Mouse (Mus musculus) thymus, postnatal 25 days (tissue): ENCODE results near the gene Cep55.

Experiments
- DNase-seq: peaks from one replicate; pipeline ENCODE4 v3.0.0; 2022

Cep55 gene

DNA sequence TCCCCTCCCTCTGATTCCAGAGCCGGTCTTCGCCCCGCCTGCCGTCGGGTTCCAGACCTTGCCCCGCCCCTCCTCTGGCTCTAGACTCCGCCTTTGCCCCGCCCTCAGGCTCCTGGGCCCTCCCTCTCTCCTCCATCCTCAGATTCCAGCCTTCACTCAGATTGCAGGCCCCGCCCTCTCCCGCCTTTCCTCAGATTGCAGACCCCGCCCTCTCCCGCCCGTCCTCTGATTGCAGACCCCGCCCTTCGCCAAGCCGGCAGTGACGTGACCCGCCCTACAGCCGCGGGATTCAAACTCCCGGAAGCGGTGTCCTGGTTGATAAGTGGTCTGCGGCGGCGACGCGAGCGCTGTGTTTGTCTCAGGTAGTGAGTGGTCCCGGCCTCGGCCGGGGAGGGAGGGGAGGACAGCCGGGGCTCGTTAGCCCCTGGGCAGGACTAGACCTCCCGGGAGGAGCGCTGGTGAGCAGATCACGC, at the start of gene Cep55:
TSS of gene Cep55 (plus strand) at position 292 of the 473 bp plus-strand sequence.
- peak; percentile 97 for DNase-seq

- DNase-seq, result no peak
Measured at GRCm38 (mm10) chr19:38011379-38011778, 43.4 kb upstream of the Cep55 start.

DNA sequence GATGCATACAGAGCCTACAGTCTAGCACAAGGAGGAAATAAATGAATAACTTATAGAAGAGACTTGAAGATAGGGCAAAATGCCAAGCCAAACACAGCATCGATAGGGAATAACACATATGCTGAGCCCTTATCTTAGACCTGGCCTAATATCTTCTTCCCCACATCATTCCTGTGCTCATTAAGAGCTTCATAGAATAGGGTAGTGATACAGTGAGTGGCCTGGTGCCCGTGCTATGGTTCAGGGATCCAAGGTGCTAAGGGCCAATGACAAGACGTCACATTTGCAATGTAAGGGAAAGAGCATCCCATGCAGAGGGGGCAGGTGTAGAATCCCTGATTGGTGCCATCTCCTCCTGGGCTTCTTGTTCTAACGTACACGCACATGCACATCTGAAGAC, 40.4 kb upstream of the Cep55 start:
- no peak for DNase-seq

DNA sequence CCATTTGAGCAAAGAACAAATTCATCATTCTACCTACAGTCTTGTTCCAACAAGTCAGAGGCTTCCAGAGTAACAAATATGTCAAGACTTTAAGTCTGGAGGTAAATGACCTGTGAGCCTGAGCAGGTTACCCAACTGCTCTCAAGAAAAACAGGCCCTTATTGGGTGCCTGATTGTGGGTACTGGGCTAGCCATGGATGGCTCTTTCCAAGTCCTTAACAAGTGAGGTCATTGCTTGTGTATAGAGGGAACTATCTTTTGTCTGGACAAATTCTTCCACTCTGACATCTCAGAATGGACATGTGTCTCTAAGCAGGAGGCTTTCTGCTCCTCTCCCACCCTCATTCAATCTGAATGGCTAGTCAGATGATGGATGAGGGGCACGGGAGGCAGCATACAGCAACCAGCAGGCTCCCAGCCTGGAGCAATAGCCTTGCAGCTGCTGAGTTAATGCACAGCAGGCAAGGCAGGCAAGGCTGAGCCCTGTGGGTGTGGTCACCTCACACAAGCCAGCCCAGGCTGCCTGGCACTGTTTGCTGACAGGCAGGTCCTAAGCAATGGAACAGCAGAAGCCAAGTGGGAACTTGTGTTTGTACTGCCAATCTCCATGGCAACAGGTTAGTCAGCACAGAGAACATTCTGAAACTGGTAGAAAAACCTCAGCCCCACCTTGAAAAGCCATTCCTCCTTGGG, 39.5 kb upstream of the Cep55 start:
- no peak for DNase-seq

- DNase-seq, result no peak
Measured at GRCm38 (mm10) chr19:38015873-38016254, 38.9 kb upstream of the Cep55 start.

DNA sequence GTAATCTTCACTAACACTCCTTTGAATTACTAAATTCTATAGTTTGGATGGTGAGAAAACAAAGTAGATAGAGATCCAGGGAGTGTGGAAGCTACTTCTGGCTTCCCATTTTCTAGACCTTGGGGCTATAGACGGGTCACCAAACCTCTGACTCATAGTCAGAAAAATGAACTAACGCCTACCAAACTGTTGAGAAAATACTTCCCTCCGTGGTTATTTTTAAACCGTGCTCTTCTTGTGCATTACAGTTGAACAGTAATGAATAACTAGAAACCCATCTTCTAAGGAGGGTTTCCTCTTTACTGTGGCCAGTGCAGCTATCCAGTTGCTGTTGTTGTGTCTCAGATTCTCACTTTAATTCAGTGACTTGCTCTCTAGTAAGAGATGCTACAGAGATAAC, 32.1 kb upstream of the Cep55 start:
- no peak for DNase-seq

DNA sequence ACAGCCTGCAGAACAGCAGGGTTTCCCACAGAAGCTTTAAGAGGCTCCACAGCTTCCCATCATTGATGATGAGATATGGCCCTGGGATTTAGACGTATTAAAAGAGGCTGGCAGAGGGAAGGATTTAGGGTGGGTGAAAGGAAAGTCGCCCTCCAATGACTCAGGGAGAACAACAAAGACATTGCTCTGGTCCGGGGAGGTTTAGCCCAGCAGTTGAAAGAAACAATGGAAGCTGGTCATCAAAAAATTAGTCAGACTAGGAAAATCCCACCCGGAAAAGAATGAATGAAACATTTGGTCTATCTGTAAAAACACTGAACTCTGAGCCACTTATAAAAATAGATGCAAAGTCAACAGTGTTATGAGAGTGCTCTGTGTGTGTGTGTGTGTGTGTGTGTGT, 31.2 kb upstream of the Cep55 start:
- no peak for DNase-seq

DNA sequence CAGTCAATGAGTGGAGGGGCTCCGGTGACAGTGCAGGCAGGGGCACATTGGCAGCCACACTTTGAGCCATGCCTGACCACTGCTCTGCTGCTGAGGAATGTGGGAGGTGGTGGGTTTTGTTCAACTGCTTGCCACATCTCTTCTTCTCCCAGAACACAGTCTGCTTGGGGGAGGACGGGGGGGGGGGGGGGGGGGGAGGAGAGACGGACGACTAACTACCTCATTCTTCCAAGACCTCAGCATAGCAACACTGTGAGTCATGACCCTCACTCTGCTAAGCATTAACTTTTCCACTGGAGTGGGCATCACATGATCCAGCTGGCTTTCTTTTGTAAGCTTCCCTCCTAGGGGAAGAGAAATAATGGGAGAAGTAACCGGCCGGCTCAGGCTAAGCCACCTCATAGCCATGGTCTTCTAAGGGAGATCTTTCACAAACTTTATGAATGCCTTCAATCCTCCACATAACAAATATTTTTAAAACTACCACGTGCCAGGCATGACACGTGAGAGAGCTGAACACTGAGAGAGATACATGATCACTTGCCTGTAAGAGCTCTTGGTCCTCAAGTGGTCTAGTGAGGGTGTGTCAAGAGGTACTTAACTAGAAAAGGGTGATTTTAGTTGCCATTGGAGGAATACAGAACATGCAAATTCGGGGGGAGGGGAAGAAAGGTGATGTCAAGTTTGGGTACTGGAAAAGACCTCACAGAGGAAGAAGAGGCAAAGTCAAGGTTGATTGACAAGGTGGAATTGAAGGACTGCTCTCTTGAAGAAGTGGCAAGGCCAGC, 29.4 kb upstream of the Cep55 start:
- no peak for DNase-seq

DNA sequence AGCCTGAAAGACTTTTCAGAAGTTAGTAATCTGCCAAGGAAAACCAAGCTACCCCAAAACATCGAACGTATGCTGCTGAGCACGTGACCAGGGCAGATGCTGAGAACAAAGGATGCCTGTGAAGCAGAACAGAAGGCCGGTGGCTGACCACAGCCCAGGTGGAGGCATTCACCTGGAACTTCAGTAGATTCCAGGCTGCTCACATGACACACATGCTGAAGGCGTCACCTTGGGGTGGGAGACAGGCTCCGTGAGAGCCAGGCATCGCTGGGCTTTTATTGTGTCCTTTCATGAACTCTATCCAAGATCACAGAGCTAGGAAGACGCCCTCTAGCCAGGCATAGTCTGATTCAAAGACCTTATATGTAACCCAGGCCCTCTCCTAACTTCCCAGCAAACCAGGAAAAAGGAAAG, 28.6 kb upstream of the Cep55 start:
- peak; percentile 9 for DNase-seq

GRCm38 (mm10) chr19:38027389-38027788, 27.4 kb upstream of the Cep55 start:
- DNase-seq, result no peak

DNA sequence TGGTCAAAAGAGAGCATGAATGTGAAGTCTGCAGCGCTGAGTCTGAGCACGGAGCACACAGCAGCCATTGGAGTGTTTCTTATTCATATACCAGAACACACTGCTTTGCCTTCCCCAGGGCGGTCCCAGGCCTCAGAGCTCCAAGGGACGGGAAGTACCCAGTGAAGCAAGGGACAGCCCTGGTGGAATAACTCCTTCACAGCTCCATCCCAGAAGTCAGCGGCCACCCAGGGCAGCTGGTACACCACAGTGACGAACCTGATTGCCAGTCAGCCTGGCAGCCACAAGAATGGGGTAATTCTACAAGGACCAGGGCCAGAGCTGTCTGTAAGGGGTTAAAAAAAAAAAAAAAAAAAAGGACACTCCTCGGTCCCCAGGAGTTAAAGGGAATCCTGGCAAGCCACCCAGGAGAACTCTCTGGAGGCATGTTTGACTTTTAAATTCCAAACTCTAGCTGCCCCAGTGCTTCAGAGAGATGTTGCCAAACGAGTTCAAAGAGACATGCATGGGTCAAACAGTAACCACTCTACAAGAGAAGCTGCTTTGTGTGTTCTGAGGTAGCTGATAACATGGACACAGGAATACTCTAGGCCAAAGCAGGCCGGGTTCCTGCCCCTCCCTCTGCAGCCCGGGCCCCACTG, 26.8 kb upstream of the Cep55 start:
- no peak for DNase-seq

DNA sequence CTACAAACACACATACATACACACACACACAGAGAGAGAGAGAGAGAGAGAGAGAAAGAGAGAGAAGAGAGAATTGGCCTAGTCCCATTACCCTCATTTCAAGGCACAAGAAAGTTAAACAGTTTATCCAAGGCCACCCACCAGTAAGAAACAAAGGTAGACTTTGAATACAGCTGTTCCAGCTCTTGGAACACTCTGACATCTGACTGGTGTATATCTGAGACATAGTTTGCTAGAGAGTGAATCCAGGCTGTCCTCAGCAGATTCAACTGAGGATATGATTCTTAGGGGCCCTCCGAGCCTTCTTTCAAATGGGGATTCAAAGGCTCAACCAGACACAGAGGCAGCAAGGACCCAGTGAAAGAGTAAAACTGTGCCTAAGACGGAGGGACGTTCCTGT, 25.5 kb upstream of the Cep55 start:
- no peak for DNase-seq

DNA sequence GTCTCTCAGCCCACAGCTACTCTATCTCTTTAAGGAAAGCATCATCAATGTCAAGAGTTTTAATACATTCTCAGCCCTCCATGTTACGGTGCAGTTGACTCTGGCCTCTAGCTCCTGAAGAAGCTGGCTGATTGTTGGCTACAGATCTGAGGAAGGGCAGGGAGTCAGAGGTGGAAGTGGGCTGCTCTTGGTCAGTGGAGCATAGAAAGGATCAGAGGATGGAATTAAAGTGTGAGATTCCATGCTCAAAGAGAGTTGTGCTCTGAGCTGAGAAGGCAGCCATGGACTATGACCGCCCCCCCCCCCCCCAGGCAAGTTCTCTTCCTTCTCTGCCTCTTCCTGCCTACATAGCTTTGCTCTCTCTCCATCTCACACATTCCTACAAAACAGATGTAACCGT, 24.9 kb upstream of the Cep55 start:
- DNase-seq, result no peak

DNA sequence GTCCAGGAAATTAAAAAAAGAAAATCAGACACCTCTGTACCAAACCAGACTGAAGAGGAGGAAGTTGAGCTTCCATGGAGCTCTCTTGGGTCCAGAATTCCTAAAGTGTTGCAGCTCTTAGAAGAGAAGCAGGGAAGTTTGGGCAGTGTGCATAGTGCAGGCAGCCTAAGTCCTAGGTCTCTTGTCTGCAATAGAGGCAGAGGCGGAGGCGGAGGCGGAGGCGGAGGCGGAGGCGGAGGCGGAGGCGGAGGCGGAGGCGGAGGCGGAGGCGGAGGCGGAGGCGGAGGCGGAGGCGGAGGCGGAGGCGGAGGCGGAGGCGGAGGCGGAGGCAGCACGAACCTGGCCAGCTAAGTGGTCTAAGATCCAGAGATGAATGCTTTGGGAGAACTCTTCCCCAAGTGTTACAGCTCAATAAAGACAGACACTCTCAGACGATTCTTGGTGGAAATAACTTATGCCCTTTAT, 24.1 kb upstream of the Cep55 start:
- peak; percentile 54 for DNase-seq

- no peak for DNase-seq
Measured at GRCm38 (mm10) chr19:38031144-38031543, 23.7 kb upstream of the Cep55 start.

DNA sequence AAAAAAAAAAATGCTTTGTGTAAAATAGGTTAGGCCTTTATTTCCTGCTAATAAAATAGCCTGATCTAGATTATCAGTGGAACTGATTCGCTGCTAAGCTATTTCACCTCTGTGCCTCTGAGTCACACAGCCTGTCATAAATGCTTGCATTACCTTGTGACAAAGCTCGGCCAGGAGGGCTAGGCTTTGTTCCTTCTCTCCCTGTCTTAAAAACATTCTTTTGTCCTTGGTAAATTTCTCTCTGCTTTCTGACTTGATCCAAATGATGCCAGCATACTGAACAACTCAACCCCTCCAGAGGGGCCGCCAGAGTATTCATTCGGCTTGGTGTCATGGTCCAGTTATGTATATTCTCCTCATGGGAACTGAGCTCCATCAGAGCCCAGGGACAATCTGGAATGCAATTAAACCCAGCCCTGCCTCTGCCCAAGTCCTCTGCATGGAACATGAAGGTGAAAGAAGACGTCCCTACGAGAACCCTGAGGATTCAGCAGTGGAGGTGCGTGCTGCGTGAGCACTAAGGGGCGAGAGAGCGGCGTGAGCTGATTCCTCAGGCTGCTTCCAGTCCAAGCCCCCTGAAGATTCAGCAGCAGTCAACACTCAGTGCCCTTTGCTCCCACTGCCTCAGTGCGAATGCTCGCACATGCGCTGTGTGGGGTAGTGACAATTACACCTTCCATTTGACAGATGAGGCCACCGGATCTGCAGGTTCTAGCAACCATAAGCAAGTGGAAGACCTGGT, 21.6 kb upstream of the Cep55 start:
- DNase-seq, result no peak

- DNase-seq, result no peak
Measured at GRCm38 (mm10) chr19:38033735-38034057, 21.1 kb upstream of the Cep55 start.

DNA sequence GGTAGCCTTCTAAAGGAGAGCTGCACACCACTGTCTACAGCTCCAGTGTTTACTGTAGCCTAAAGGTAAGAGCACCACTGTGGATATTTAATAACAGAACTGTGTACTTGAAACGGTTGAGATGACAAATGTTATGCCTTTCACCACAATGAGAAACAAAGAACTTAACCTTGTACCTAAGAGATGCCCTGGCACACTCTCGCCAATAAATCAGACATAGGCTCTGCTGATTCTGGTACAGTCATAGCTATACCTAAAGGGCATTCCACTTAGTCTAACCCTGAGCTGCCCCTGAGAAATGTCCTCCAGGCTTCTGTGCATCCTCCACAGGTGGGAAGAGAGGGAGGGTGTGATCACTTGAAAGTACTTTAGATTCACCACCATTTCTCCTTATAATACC, 20.1 kb upstream of the Cep55 start:
- DNase-seq, result no peak

GRCm38 (mm10) chr19:38035766-38036165, 19.0 kb upstream of the Cep55 start:
- DNase-seq, result no peak

DNA sequence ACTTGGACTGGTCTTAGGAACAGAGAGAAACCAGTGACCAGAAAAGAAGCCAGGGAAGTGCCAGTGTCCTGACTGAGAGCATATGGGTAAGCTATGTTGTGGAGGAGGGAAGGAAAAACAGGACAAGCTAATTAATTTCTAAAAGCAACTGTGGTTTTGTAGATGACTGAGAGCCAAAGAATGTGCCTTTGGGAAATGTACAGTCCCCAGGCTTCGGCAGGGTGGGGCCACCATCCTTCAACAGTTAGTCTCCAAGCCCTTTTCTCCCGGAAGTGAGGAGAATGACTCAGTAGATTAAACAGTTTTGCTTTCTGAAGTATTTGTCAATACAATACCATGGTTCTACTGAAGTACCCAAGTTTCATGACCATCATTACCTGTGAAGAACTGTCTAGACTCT, 16.5 kb upstream of the Cep55 start:
- no peak for DNase-seq

GRCm38 (mm10) chr19:38042261-38042722, 12.5 kb upstream of the Cep55 start:
- no peak for DNase-seq

DNA sequence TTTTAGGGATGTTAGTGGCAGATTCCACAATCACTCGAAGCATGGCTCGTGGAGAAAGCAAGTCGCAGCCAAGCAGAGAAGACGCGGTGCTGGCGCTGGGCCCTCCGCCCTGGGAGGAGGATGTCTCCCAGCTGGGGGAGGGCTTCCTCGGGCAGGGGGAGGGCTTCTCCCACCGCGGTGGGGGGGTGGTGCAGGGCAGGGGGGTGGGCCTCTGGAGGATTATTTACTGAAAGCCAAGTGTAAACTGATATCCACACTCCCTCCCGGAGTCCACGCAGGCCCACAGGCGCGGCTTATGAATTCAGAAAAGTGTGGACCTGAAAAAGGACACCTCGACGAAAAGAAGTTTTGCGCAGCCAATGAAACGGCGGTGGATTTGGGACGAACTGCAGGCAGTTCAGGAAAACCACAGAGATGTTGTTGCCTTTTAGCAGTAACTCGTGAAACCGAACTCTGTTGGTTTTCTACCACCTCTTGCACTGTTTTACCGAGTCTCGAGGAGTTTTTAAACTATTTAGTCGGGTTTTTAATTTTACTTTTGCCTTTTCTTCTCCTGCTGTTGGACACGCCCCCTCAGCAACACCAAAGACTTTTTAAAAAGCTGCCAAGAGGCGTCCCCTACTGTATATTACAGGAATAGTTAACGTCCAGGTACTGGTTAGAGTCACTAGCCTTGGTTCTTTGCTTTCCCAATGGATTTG, 11.4 kb upstream of the Cep55 start, which contains the start of gene Myof:
TSS of gene Myof (minus strand) at position 297 of the 701 bp plus-strand sequence.
- peak; percentile 38 for DNase-seq
